Mouse (Mus musculus) liver, postnatal 0 days (tissue): ENCODE results near the gene Cc2d1a. TPM values are rescaled to one million over a fixed set of nuclear protein-coding genes. Genes with fewer than 3 reads are reported as not detected.
A peak's percentile ranks its signal among the peaks of the same experiment; 100 is the strongest.

Experiments used
- ATAC-seq: fragments of 200-750 bp; cut with Nextera tagmentation; 2 replicates; pipeline ENCODE4 v1.8.0; 2017; ENCODE audit warnings: mild to moderate bottlenecking, moderate library complexity
- DNase-seq: peaks from one replicate; pipeline ENCODE4 v3.0.0-alpha.2; 2016
- H3K27ac ChIP-seq: fragments of 300-500 bp; sonication (generic); 2 replicates; pipeline ENCODE4 v1.5.1; 2014; ENCODE audit warnings: antibody characterized with exemption, moderate library complexity, mild to moderate bottlenecking, low read depth
- H3K27me3 ChIP-seq: fragments of 300-500 bp; sonication (generic); 2 replicates; pipeline ENCODE4 v1.6.1; 2014; ENCODE audit warnings: low read length, control low read depth, mixed read lengths; ENCODE audit not compliant: insufficient read depth
- H3K36me3 ChIP-seq: fragments of 300-500 bp; sonication (generic); replicated peaks from 2 replicates; pipeline ENCODE4 v1.6.1; 2014; ENCODE audit warnings: mild to moderate bottlenecking, control low read depth, low read length, moderate library complexity, mixed read lengths; ENCODE audit not compliant: insufficient read depth
- H3K4me1 ChIP-seq: fragments of 300-500 bp; sonication (generic); 2 replicates; pipeline ENCODE4 v1.6.1; 2014; ENCODE audit warnings: antibody characterized with exemption, mild to moderate bottlenecking, control low read depth; ENCODE audit not compliant: insufficient read depth
- H3K4me2 ChIP-seq: fragments of 300-500 bp; sonication (generic); 2 replicates; pipeline ENCODE4 v1.6.1; 2014; ENCODE audit warnings: low read depth, mild to moderate bottlenecking, low read length, moderate library complexity, mixed read lengths
- H3K4me3 ChIP-seq: fragments of 300-500 bp; sonication (generic); 2 replicates; pipeline ENCODE4 v1.5.1; 2014; ENCODE audit warnings: low read depth, low read length
- H3K9ac ChIP-seq: fragments of 300-500 bp; sonication (generic); replicated peaks from 2 replicates; pipeline ENCODE4 v1.6.1; 2014; ENCODE audit warnings: mild to moderate bottlenecking, moderate library complexity
- H3K9me3 ChIP-seq: fragments of 300-500 bp; sonication (generic); 2 replicates; pipeline ENCODE4 v1.6.1; 2016; ENCODE audit warnings: mild to moderate bottlenecking, control low read depth, low read length, mixed read lengths
- CTCF ChIP-seq: sonication (generic); IDR thresholded peaks from 2 replicates; pipeline ENCODE4 v1.5.1; 2016; ENCODE audit warnings: antibody characterized with exemption, low read depth
- EP300 ChIP-seq: IDR thresholded peaks from 2 replicates; pipeline ENCODE4 v1.6.1; 2016; ENCODE audit warnings: antibody characterized with exemption, low read depth, mild to moderate bottlenecking
- WGBS: fragments of 180-500 bp; shearing (Covaris S2); extraction: QIAGEN DNeasy Blood & Tissue Kit; methylation state at CpG from one replicate; pipeline ENCODE4 v1.1.7; 2014; ENCODE audit not compliant: insufficient replicate concordance; 5-methylcytosine and 5-hydroxymethylcytosine counted together
- polyA plus RNA-seq: library from polyadenylated mRNA; unstranded; fragments of >200 nt; fragmentation: Nextera tagmentation; extraction: Ambion mirVana; gene quantifications from 2 replicates; pipeline ENCODE4 v1.2.1, GENCODE M21; 2015

Cc2d1a gene
- polyA plus RNA-seq, 1 experiment from 2014 or later, result 4.4 TPM

DNA sequence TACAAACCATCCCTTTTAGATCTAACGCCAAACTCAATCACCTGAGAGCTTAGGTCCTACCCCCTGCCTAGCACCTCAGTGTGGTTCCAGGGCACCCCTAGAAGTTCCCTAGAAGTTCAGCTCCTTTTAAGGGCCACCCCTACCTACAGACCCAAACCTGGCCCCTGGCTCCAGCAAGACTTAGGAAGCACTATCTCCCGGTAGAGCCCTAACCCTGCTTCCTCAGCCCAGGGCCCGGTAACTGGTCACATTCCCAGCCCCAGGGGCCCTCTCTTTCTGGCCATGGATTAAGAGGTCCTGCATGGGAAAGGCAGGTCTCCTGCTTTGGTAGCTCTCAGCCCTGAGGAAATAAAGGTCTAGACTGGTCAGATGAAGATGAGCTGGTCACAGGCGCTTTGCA is 32.2 kb upstream of the Cc2d1a start:
- Histone ChIP-seq H3K36me3 (no peaks in the 10 kb centered on the region), H3K9ac (0 out of 2 replicates have a peak overlapping the region, but pooled peaks have one; percentile 3), H3K4me2 (peak overlapping the region; percentile 61; the same call in 1 of the 2 replicates), H3K4me3 (no peak overlapping the region), H3K27me3 (peaks cover 9% of the 10 kb centered on the region; the same call in 1 of the 2 replicates), H3K9me3 (no peaks in the 10 kb centered on the region), H3K4me1 (peaks cover 16% of the 10 kb centered on the region), H3K27ac (no peak overlapping the region)
- ATAC-seq (no peak), DNase-seq (no peak)
- 42% methylated on average over 4 of the region's 4 CpGs for WGBS
- TF ChIP-seq EP300, result no peak

DNA sequence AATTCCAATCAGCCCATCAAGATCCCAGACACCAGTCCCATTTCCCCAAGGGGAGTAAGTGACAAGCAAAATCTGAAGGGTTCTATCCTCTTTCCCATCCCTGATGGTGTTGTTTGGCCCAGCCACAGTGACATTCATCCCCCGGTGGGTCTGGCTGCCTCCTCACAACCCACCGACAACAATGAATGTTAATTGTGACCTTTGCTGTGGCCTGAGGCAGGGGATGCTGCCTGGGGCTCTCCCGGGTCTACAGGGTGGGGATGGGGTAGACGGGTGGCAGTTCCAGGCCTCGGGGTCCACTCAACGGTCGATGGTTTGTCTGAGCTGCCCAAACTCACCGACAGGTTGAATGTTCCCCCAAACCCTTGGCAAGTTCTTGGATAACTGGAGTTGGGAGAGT is 30.9 kb upstream of the Cc2d1a start:
- ATAC-seq, result no peak

DNA sequence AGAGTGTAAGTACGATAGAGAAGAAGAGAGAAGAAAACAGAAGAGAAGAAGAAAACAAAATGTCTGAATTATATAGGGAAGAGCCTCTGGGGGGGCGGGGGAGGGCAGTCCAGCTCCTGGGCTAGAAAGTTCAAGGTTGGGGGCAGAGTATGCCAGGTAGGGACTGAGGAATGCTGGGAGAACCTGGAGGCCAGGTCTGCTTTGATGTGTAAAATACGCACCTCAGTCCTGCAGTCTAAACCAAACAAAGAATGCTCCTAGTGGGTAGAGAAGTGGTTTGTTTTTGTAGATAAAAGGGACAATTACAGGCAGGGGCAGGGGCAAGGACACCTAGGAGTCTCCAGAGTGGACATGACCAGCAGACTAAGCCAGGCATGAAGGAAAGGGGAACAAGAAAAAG is 29.7 kb upstream of the Cc2d1a start:
- no peak for ATAC-seq
- Histone ChIP-seq H3K9me3 (no peaks in the 10 kb centered on the region), H3K4me1 (peaks cover 7% of the 10 kb centered on the region), H3K27ac (no peak overlapping the region), H3K4me3 (no peak overlapping the region), H3K9ac (no peak overlapping the region), H3K27me3 (no peaks in the 10 kb centered on the region), H3K4me2 (no peak overlapping the region), H3K36me3 (no peaks in the 10 kb centered on the region)
- no peak for TF ChIP-seq EP300
- no peak for TF ChIP-seq CTCF
- WGBS, result 70% methylated on average over 3 of the region's 3 CpGs
- DNase-seq, result no peak

More for the DNA sequence above, 30.9 kb upstream of the Cc2d1a start:
- peaks cover 12% of the 10 kb centered on the region for H3K4me1 ChIP-seq
- no peaks in the 10 kb centered on the region for H3K36me3 ChIP-seq
- H3K4me3 ChIP-seq, result no peak overlapping the region
- WGBS, result 81% methylated on average over 8 of the region's 8 CpGs
- TF ChIP-seq CTCF (no peak), EP300 (no peak)
- H3K27me3 ChIP-seq, result 0 out of 2 replicates have a peak, but pooled peaks cover 4% of the 10 kb centered on the region
- H3K27ac ChIP-seq, result no peak overlapping the region
- H3K9me3 ChIP-seq, result no peaks in the 10 kb centered on the region
- H3K4me2 ChIP-seq, result no peak overlapping the region
- no peak for DNase-seq
- no peak overlapping the region for H3K9ac ChIP-seq

DNA sequence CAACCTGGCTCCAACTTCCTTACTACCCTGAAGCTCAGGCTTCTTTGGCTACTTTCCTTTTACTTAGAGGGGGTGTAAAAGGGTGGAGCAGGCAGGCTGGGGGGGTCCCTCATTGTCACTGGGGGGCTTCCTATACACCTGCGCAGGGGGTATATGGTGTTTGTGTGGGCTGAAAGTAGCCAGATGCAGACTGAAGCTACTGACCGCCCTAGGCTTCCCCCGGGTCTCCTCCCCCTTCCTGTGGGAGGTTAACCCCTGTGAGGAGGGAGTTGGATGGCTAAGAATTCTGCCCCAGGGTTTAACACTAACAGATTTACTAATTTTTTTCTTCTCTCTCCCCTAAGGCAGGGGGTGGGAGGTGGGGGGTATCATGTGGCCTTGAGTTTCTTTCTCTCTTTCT is 28.8 kb upstream of the Cc2d1a start:
- TF ChIP-seq CTCF (no peak), EP300 (no peak)

DNA sequence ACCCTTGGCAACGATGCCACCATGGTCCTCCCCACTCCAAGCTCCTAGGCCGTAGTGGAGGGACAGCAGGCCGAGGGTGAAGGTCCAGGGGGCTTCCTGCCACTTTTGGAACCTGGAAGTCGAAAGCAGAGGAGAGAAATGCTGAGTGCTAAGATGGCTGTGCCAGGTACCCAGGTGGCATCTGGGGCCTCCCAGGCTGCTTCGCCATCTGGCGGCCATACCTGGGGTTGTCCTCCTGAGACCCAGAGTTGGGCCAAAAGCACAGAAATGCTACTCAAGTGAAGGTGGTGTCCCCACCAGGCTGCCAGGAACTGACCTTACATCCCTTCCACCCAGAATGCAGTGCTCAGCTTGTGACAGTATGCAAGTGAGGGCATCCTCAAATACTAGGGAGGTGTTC is 26.1 kb upstream of the Cc2d1a start:
- Histone ChIP-seq H3K36me3 (no peaks in the 10 kb centered on the region), H3K4me2 (no peak overlapping the region), H3K9me3 (no peaks in the 10 kb centered on the region), H3K9ac (no peak overlapping the region), H3K27ac (no peak overlapping the region), H3K27me3 (no peaks in the 10 kb centered on the region), H3K4me1 (no peaks in the 10 kb centered on the region), H3K4me3 (no peak overlapping the region)
- WGBS, result 75% methylated on average over 6 of the region's 6 CpGs
- ATAC-seq, result no peak
- TF ChIP-seq CTCF, result peak; percentile 54
- TF ChIP-seq EP300, result no peak
- no peak for DNase-seq

More for the DNA sequence above, 28.8 kb upstream of the Cc2d1a start:
- no peak overlapping the region for H3K4me3 ChIP-seq
- no peak overlapping the region for H3K4me2 ChIP-seq
- no peaks in the 10 kb centered on the region for H3K36me3 ChIP-seq
- peaks cover 7% of the 10 kb centered on the region for H3K4me1 ChIP-seq
- DNase-seq (no peak), ATAC-seq (no peak)
- H3K27ac ChIP-seq, result no peak overlapping the region
- no peaks in the 10 kb centered on the region for H3K9me3 ChIP-seq
- WGBS, result 16% methylated on average over 3 of the region's 3 CpGs
- H3K27me3 ChIP-seq, result no peaks in the 10 kb centered on the region
- no peak overlapping the region for H3K9ac ChIP-seq

DNA sequence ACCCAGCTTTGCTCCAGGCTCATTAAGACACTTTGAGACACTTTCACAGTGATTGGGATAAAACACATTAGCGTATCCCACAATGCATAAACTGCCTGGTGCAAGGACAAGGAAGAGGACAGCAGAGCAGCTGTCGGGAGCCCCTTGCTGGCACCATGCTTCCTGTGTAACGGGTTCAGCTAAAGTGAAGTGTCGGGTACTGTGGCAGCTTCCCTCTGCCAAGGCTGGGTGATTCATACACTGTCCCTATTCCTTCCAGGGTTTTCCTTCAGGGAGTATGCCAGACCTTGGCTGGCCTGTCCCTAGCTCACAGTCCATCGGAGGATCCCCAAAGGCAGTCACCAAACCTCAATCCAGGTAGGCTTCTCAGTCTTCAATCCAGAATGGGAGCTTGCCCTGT is 22.4 kb upstream of the Cc2d1a start:
- Histone ChIP-seq H3K27ac (no peak overlapping the region), H3K4me2 (no peak overlapping the region)

DNA sequence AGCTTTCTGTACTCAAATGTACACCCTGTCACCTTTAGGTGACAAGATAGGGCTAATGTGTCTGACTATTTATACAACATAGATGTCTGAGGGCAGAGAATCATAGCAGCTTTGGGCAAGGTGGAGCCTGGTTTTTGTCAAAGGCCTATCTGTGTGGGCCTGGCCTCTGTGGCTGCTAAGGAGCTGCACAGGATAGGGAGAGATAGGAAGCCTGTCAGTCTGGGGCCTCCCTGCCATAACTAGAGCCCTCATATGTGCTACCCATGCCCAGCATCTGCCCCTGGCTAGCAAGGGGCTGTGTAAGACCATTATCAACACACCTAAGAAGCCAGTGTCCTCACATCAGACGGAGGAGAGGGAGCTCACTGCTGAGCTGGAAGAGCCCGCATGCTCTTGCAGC is 20.0 kb upstream of the Cc2d1a start:
- H3K4me2 ChIP-seq, result no peak overlapping the region
- no peaks in the 10 kb centered on the region for H3K9me3 ChIP-seq
- H3K36me3 ChIP-seq, result no peaks in the 10 kb centered on the region
- H3K9ac ChIP-seq, result no peak overlapping the region
- no peaks in the 10 kb centered on the region for H3K27me3 ChIP-seq
- WGBS, result 74% methylated on average over 2 of the region's 2 CpGs
- no peaks in the 10 kb centered on the region for H3K4me1 ChIP-seq
- DNase-seq (no peak), ATAC-seq (no peak)
- TF ChIP-seq CTCF, result no peak
- no peak for TF ChIP-seq EP300
- no peak overlapping the region for H3K27ac ChIP-seq
- H3K4me3 ChIP-seq, result no peak overlapping the region

More for the DNA sequence above, 22.4 kb upstream of the Cc2d1a start:
- WGBS, result 72% methylated on average over 5 of the region's 5 CpGs
- Histone ChIP-seq H3K9me3 (no peaks in the 10 kb centered on the region), H3K4me3 (no peak overlapping the region), H3K27me3 (no peaks in the 10 kb centered on the region), H3K36me3 (no peaks in the 10 kb centered on the region), H3K4me1 (no peaks in the 10 kb centered on the region), H3K9ac (no peak overlapping the region)
- DNase-seq (no peak), ATAC-seq (no peak)
- no peak for TF ChIP-seq CTCF
- no peak for TF ChIP-seq EP300
